Mouse (Mus musculus) retina, adult 2 months (tissue): ENCODE results near the gene Csde1.

ENCODE experiments used
- DNase-seq: peaks from one replicate; pipeline ENCODE4 v3.0.0-alpha.2; 2012; ENCODE audit warnings: low read depth, low spot score

Gene Csde1

DNA sequence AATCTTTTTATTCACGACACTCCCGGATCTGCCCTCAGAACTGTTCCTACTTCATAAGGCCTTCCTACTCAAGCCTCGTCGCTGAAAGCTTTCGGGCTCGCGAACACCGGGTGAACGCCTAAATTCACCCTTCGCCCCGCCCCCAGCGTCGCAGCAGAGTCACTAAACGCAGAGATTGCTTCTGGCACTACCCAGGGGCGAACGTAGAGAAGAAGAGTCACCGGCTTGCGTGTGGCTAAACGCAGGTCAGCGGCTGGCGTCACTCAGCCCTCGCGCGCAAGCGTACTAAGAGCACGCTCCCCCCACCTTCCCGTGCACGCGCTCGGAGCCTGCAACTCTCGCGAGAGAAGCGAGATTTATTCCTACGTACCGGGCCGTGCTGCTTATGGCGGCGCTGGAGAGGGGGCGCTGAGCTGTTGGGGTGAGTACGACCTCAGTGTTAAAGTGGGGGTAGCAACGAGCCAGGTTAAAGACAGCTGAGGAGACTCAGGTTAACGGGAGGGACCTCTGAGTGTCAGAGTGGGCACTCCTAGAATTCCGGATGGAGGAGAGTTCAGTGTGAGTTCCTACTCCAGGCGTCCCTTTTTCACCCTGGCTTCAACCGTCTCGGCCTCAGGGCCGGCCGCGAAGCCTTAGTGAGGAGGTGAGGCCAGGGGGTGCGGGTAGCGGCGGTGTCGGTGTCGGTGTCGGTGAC is at the start of gene Csde1:
Gene Csde1 (plus strand): TSS at position 178 of the 694 bp plus-strand sequence.
- peak; percentile 92 for DNase-seq

DNA sequence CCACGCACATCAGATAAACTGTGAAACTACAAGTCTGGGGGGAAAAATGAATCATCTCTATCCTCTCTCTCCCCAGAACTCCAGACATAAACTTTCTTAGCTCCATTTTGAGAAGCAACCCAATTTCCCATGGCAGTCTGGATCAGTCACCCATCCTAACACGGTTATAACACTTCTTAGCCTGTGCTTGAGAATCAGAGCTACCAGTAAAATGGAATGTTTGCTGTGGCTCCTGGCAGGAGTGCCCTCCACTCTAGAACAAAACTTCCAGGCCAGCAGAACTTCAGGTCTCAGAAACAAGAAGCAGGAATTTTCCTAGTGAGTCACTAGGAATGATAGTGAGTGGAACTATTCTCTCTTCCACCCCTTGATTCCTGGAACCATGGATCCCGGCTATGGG is 49.7 kb upstream of the Csde1 start:
- no peak for DNase-seq

DNA sequence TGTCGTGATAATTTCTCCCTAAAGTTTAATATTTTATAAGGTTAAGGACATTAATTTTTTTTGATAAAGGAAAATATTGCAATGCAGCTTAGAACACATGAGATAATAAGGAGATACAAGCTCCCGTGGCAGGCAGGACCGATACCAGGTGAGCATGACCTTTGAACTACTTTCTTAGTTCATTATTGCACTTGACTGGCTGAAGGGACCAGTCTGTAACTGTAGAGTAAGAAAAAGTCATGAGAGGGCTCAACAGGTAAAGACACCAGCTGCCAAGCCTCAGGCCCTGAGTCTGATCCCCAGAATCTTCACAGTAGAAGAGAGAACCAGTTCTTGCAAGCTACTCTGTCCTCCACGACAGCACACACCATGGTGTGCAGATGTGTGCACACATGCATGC is 43.3 kb upstream of the Csde1 start:
- DNase-seq, result no peak

DNA sequence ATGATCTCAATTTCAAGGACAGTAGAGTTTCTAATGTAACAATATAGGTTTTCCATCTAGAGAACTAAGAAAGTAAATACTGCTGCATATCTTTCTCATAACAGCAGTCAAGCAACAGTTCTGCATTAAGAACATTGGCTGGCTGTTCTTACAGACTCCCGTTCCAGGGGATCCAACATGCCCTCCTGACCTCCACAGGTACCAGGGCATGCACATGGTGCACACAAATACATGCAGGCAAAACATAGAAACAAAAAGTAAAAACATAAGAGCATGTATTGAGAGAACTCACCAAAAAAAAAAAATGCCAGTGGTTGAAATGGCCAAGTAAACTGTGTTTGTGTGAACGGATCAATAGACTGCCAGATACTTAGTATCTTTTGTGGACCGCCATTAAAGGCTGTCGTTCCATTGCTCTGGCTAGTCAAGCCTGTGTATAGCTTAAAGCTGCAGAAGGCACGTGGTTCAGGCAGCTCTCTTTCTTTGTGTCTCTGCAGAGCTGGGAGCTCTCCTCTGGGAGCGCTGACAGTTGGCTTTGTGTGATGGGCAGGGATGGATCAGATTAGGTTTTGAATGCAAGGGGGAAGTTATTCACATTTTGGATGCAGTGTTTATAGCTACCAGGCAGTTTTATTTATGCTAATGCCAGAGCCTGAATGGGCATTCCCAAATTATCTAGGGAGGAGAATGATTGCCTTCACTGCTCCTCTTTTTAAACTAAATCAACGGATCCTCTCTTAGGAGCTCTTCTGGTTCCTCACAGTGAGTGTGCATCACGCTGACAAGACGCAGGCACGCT is 40.5 kb upstream of the Csde1 start:
- no peak for DNase-seq

DNA sequence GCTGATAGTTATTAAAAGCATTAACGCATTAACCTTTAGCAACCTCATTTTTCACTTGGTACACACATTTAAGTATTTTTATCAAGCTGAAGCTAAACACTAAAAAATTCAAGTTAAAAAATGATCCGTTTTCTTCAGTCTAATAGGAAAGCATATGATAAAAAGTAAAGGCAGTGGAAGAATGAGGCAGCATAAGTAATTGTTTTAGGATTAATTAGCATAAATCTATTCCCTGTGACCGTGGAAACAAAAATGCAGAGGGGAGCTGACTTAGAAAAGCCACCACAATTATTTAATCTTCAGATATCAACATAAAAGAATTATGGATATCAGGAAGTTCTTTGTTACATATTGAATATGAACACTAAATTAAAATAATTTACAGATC is 39.9 kb upstream of the Csde1 start:
- DNase-seq, result no peak

DNA sequence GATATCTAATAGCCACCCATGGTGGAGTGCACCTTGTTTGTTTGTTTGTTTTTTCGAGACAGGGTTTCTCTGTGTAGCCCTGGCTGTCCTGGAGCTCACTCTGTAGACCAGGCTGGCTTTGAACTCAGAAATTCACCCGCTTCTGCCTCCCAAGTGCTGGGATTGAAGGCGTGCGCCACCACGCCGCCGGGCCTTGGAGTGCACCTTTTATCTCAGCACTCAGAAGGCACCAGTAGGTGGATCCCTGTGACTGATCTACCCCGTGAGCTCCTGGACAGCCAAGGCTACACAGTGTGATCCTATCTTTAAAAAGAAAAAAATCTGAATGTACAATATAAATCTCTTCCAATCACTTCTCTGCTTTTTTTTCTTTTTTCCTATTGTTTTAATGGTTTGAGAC is 29.2 kb upstream of the Csde1 start:
- DNase-seq, result no peak

DNA sequence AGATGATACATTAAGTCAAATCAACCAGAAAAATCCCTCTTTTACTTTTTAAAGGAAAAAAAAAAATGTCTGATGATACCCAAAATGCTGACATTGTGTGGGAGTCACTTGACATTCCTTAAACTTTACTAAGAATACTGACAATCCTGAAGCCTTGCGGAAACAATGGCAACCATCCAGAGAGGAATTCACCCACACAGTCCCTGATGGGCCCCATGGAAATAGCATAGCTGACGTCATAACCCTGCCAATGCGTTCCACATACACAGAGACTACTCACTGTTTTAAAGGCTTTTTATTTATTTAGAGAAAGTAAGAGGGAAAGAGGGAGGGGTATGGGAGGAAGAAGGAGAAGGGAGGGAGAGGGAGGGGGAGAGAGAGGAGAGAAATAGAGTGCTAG is 27.3 kb upstream of the Csde1 start:
- DNase-seq, result no peak

DNA sequence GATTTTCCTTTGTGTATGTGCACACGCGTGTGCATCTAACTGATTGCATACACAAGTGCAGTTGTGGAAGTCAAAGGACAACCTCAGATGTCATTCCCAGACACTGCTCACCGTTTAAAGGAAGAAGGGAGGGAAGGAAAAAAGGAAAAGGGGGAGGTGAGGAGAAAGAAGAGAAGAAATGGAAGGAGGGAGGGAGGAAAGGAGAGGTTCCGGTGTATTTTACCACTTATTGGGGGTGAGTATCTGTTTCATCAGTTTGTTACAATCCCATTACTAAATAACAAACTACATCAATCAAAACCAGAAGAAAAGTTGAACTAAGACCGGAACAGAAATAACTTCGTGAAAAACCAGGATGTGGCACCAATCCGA is 25.0 kb upstream of the Csde1 start:
- DNase-seq, result no peak

DNA sequence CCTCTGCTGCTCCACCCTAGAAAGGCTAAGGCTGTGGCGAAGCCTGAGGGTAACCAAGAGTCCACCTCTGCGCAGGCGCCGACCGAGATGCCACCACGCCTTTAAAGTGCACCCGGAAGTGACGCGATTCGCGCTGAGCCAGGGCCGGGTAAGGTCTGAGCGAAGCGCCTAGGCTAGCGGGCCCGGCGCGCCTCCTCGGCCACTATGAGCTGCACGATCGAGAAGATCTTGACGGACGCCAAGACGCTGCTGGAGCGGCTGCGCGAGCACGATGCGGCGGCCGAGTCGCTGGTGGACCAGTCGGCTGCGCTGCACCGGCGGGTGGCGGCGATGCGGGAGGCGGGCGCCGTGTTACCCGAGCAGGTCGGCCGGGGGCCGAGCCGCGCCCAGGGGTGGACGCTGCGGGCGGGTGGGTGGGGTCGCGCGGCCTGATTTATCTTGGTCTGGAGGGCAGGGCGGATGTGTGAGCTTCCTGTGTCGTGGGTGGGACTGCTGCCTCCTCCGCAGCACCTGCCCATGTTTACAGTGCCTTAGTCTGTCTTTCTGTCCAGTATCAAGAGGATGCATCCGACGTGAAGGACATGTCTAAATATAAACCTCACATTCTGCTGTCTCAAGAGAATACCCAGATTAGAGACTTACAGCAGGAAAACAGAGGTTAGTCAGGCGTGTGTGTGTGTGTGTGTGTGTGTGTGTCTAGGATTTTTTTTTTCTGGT is 24.5 kb upstream of the Csde1 start, which contains the start of gene Sike1:
Gene Sike1 (plus strand): TSS at position 104 of the 717 bp plus-strand sequence.
- DNase-seq, result peak; percentile 76

DNA sequence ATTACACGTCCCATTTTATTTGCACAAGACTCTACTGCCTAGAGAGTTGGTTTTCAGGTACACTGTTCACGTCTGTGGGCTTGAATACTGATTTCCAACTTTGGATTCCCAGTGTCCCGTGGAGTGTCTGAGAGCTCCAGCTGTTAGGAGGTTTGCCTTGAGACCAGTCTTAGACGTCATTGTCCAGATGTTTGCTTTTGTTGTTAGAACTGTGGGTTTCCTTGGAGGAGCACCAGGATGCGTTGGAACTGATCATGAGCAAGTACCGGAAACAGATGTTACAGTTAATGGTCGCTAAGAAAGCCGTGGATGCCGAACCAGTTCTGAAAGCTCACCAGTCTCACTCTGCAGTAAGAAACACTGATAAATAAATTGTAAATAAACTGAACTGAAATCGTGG is 23.2 kb upstream of the Csde1 start:
- DNase-seq, result no peak

DNA sequence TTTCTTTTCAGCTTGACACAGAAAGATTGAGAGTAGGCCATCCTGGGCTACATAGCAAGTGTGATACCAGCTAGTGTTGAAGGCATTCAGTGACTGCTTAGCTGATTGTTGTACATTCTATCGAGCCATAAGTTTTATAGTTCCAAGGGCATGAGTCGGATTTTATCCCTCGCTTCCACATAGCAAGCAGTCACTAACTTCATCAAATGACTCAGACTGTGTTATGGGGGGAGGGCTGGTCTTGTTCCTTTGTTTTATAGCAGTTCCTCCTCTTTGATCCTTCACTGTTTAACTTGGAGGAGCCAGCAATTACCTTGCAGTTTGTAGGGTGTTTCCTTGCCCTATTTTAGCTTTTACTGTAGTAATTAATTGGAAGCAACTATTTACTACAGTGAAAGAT is 22.6 kb upstream of the Csde1 start:
- no peak for DNase-seq

DNA sequence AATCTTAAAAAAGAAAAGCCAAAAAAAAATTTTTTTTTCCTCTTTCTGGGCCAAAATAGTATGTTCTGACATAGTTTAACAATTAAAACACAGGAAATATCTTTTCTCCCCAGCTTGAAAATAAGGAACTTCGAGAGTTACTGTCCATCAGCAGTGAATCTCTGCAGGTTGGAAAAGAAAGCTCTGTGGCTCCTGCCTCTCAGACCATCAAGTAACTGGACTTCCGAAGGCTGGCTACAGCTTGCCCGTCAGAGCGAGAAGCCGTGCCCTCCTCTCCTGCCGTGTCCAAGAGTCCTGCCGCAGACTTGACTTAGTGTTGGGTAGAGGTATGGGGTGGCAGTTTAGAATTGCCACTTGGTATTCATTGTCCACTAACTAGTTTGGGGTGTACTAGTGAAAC is 18.6 kb upstream of the Csde1 start:
- no peak for DNase-seq

DNA sequence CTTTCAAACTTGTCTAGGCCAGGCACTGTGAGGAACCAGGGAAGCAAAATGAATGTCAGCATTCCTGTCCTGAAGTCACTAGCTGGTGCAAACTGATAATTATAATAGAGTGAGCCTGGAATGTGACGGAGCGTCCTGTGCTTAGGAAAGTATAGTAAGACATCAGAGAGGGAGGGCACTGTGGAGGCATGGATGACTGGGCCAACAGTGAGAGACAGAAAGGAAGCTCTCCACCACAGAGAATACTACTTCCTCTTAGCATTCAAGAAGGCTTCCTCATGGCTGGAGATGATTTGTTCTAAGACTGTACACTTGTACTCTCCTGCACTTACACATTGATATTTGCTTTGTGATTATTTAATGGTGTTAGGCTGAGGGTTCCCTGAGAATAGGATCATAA is 2.9 kb upstream of the Csde1 start:
- DNase-seq, result no peak

DNA sequence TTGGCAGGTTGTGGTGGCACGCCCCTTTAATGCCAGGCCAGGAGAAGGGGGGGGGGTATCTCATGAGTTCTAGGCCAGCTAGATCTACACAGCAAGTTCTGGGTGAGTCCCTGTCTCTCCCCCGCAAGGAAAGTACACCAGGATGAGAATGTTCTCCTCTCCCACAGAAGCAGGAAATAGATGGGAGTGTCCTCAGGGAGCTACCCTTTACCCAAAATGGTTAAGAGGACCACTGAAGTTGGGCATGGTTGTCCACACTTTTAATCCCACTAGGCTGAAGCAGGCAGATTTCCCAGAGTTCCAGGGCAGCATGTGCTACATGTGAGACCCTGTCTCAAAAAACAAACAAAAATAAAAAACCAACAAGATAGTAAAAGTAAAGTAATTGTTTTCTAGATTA is 764 bp upstream of the Csde1 start:
- no peak for DNase-seq

DNA sequence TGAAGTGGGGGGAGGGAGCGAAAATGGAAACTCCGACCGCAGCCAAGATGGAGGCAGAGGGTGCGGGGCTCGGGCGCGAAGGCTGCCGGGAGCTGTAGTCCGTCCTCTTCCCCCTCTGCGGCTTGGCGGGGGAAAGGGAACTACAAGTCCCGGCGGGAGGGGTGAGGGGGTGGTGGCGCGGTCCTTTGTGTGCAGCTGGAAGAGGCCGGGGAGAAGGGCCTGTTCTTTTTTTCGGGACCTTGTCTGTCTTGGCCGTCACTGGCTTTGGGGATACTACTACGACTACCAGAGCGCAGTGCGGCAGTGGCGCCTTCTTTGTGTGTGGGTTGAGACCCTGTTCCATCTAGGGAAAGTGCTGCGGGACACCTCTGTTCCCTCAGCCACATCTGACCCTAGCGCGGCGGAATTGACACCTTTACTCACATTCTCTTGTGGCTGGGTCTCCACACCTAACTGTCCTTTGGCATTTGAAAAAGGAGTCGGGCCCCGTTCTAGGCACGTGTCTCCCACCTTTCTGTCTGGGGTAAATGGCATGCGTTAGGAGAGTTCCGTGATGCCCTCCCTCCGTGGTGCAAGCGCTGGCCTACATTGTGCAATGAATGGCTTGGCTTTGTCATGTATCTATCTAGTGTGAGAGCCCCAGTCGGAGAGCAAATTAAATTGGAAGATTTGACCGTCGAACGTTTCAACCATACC is 865 bp downstream of the Csde1 start:
- DNase-seq, result peak; percentile 63

DNA sequence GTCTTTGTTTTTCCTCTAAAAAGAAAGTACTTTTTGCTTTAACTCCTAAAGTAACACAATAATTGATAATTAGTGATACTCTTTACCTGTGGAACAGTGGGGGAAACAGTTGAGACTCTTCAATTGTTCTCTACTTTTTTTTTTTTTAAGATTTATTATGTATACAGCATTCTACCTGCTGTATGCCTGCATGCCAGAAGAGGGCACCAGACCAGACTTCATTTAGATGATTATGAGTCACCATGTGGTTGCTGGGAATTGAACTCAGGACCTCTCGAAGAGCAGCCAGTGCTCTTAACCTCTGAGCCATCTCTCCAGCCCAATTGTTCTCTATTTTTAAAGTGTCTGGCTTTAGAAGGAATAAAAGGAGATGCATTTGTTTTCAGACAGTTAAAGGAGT is 5.9 kb downstream of the Csde1 start:
- DNase-seq, result no peak

DNA sequence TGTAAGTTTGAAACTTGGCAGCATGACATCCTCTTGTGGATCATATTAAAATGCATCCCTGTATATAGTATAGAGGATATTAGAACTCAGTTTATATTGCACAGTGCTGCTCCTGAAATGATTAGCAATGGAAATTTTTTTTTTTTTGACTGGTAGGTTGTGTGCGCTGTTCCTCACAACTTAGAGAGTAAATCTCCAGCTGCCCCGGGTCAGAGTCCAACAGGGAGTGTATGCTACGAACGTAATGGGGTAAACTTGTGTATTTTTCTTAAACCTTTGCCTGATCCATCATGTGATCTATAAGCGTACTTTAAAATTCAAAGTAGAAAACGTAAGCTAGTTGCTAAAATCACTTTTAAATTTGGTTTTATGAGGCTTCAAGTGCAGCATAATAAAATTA is 20.1 kb downstream of the Csde1 start:
- DNase-seq, result no peak

DNA sequence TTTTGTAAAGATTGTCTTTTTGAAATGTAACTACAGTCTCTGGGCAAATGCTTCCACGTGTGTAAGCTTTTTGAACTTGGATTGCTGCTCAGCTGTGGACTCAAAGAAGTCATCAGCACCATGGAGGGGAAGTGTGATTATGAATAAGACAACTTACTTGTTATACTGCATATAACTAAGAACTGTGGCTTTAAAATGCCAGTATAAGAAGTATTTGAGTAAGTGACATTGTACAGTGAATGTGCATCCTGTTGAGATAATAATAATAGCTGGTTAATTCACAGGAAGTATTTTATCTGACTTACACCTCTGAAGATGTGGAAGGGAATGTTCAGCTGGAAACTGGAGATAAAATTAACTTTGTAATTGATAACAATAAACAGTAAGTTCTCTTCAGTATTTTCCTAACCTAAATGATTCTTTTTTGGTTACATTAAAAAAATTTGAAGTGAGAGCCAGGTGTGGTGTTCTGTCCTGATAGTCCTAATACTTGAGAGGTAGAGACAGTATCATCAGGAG is 20.7 kb downstream of the Csde1 start:
- DNase-seq, result no peak

DNA sequence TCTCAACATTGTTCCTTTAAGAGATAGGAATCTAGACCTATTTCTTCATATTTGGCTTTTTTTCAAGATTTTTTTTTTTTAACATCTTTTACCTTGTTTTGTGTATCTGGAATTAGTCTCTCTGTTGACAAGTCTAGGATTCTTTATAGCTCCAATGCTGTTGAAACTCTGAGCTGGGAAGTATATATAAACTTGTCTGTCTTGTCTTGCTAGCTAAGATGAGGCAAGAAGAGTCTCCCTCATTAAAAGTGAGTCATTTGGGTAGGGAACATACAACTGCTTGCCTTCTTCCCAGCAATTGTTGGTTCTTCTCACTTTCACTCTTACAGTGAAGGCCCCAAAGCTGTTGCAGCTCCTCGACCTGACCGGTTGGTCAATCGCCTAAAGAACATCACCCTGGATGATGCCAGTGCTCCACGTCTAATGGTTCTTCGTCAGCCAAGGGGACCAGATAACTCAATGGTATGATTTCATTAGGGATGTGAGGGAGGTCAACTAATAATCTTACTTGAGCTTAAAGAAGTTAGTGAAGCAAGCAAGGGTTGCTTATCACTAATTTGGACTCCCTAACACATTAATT is 35.9 kb downstream of the Csde1 start:
- DNase-seq, result no peak

DNA sequence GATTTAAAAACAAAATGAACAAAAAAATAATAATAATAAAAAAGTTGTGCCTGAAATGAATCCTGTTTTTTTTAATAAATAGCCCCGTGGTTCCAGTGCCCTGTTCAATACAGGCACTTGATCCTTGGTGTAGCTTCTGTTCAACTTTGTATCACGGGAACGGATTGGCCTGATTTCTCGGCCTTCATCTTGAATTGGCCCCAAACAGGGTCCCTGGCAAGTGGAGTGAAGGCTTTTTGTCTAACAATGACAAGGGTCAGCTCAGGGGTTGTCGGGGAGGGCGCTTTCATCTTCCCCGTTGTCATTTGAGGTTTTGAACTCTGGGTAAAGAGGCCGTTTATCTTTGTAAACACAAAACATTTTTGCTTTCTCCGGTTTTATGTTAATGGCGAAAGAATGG is 37.5 kb downstream of the Csde1 start:
- no peak for DNase-seq
